Mouse (Mus musculus) B cell, adult 2 months (primary cell): Measurements from ENCODE around the gene Trim61.

Source experiments
- DNase-seq, 2 experiments: peaks; one replicate each; pipeline ENCODE4 v3.0.0; 2022

The Trim61 gene

GRCm38 (mm10) chr8:64983150-64983897, 35.0 kb downstream of the Trim61 start:
- DNase-seq = no peak
